Mouse (Mus musculus) lung, adult 2 months (tissue): ENCODE measurements at regions not wholly inside any gene's neighbourhood (a gene's known extent, or its start where the extent isn't known, plus 50 kb on each side); places are given as distances from the start of the nearest gene placed in this dataset.

ENCODE experiments used
- DNase-seq: peaks from one replicate; pipeline ENCODE4 v3.0.0; 2022
- H3K4me1 ChIP-seq: fragments of 200-500 bp; 2 replicates; pipeline ENCODE4 v1.6.1; 2011; ENCODE audit warnings: low read length; ENCODE audit not compliant: control insufficient read depth, insufficient read depth
- H3K4me3 ChIP-seq: fragments of 200-500 bp; replicated peaks from 2 replicates; pipeline ENCODE3; 2011; ENCODE audit warnings: low read depth, mild to moderate bottlenecking, control low read depth, low read length; ENCODE audit errors: extremely low read depth
- CTCF ChIP-seq: fragments of 200-500 bp; IDR thresholded peaks from 2 replicates; pipeline ENCODE4 v1.5.1; 2011; ENCODE audit warnings: mild to moderate bottlenecking, low read length, control low read depth; ENCODE audit not compliant: insufficient read depth
- POLR2A ChIP-seq: fragments of 200-500 bp; IDR thresholded peaks from 2 replicates; pipeline ENCODE4 v1.6.1; 2011; ENCODE audit warnings: low read depth, mild to moderate bottlenecking, control low read depth, low read length, borderline replicate concordance; ENCODE audit errors: extremely low read depth
- WGBS: fragments of 180-500 bp; shearing (Covaris S2); methylation state at CpG from one replicate; pipeline ENCODE4 v1.1.7; 2018; 5-methylcytosine and 5-hydroxymethylcytosine counted together

DNA sequence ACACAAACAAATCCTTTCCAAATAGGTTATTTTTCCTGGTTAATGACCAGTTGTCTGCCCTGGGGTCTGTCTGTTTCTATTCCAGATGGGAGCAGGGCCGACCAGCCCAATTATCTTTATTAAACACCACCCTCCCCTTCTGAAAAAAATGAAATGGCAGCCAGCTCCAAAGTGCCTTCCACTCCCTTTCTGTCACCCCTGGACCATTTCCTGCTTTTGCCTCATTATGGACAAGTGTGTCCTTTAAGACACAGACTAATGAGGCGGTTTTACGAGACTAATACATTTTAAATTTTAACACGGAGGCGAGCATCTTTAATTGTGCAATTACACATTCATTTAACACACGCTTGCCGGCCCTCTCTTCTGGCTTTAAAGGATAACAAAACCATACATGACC, 64.2 kb upstream of the Irx3 start:
- TF ChIP-seq POLR2A (no peak), CTCF (no peak)
- Histone ChIP-seq H3K4me3 (no peak overlapping the region), H3K4me1 (no peaks in the 10 kb centered on the region)
- no peak for DNase-seq
- WGBS, result 65% methylated on average over 7 of the region's 7 CpGs

DNA sequence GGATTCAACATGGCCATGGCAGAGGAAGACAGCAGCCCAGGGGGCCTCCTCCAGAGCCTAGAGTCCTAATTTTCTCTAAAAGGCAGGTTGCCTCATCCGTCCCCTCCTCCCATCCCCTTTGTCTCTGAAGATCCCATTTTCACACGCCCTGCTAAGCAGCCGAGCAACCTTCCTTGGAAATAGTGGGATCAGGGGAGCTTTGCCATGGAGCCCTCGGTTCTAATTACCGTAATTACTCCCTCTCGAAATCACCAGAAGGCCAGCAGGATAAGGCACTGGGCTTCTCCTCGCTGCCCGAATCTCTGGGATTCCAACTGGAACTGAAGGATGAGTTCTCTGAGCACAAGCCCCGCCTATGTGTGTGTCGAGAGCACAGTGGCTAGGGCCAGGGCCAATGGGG, 63.5 kb upstream of the Irx3 start:
- Histone ChIP-seq H3K4me3 (no peak overlapping the region), H3K4me1 (no peaks in the 10 kb centered on the region)
- 43% methylated on average over 10 of the region's 10 CpGs for WGBS
- TF ChIP-seq CTCF, result no peak
- TF ChIP-seq POLR2A, result no peak
- no peak for DNase-seq

DNA sequence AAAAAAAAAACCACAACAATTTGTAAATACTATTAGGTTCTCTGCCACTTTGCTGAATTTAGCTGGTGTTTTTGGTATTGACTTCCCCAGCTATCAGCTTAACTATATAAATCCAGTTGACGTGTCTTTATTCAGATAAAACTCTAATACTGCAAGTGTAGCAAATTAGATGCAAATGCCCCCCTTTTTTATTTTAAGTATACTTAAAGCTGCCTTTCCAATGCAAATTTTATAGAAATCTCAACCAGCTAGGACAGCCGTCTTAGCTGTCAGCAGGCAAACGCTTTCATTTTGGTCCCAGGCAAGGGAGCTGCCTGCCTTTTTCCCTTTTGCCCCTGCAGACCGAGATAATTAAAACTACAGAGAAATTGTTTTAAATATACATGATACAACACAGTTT, 61.6 kb upstream of the Irx3 start:
- TF ChIP-seq CTCF (no peak), POLR2A (no peak)
- 60% methylated on average over 4 of the region's 4 CpGs for WGBS
- no peaks in the 10 kb centered on the region for H3K4me1 ChIP-seq
- DNase-seq, result no peak
- no peak overlapping the region for H3K4me3 ChIP-seq

DNA sequence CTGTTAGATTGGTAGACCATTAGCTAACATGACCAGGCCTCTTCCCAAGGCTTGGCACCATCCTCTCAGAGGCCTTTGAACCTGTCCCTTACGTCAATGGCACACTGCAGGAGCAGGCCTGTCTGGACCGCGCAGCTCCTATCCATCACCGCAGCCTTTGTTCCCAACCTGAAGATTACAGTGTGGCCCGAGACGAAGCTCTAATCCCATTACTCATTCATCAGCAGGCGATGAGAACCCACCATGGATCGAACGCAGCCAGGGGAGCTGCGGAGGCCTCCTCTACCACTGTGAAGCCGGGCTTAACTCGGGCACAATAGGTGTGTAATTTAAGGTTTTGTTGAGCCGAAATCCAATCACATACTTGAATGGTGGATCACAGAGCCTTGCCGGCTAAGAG, 54.0 kb upstream of the Irx3 start:
- DNase-seq, result no peak
- H3K4me1 ChIP-seq, result no peaks in the 10 kb centered on the region
- 79% methylated on average over 14 of the region's 14 CpGs for WGBS
- no peak overlapping the region for H3K4me3 ChIP-seq
- TF ChIP-seq POLR2A, result no peak
- no peak for TF ChIP-seq CTCF

DNA sequence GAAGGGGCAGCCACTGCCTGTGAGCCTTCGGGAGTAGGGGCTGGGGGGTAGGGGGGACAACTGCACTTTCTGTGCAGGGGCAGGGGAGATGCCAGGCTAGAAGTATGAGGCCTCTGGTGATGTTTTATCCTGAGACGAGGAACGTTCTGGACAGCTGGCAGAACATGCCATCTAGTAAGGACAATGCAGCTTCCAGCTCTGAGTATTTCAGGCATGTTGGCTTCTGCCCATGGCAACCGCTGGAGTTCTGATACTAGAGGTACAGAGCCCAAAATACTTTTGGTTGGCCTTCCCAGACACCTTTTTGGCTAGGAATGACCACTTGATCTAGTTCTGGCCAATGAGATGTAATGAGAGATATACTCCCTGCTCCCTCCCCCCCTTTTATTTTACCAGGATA, 52.5 kb upstream of the Irx3 start:
- no peaks in the 10 kb centered on the region for H3K4me1 ChIP-seq
- TF ChIP-seq CTCF, result no peak
- no peak for TF ChIP-seq POLR2A
- DNase-seq, result no peak
- WGBS, result 83% methylated on average over 4 of the region's 4 CpGs
- no peak overlapping the region for H3K4me3 ChIP-seq

- TF ChIP-seq POLR2A, result no peak
- no peak for TF ChIP-seq CTCF
- Histone ChIP-seq H3K4me1 (no peaks in the 10 kb centered on the region), H3K4me3 (no peak overlapping the region)
- no peak for DNase-seq
- WGBS, result 54% methylated on average over 2 of the region's 2 CpGs
Observed at GRCm38 (mm10) chr8:91853803-91854202, 51.9 kb upstream of the Irx3 start.

DNA sequence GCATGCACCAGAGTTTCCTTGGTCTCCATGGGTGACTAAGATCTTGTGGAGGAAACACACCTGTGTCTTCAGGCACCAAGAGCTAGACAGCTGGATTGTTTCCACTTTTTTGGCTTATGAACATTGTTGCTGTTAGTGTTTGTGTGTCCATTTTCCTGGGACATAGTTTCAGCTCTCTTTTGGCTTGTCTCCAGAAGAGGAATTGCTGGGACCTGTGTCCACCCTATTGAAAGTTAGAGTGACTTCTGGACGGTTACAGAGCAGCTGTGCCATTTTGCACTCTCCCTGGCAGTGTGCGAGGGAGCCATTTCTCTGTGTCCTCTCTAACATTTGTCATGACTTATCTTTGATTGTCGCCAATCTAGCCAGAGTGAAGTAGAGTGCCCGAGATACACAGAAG, 51.5 kb upstream of the Irx3 start:
- H3K4me3 ChIP-seq, result no peak overlapping the region
- no peak for DNase-seq
- H3K4me1 ChIP-seq, result no peaks in the 10 kb centered on the region
- 65% methylated on average over 4 of the region's 4 CpGs for WGBS
- TF ChIP-seq CTCF (no peak), POLR2A (no peak)
